Mouse (Mus musculus) adrenal gland, adult (tissue): ENCODE data around the gene Lsamp.

Experiments
- DNase-seq, 2 experiments: peaks; one replicate each; pipeline ENCODE4 v3.0.0; 2022 to 2023; ENCODE audit warnings: low spot score in 1 of 2; ENCODE audit not compliant: inconsistent age in 2 of 2

Gene Lsamp

DNA sequence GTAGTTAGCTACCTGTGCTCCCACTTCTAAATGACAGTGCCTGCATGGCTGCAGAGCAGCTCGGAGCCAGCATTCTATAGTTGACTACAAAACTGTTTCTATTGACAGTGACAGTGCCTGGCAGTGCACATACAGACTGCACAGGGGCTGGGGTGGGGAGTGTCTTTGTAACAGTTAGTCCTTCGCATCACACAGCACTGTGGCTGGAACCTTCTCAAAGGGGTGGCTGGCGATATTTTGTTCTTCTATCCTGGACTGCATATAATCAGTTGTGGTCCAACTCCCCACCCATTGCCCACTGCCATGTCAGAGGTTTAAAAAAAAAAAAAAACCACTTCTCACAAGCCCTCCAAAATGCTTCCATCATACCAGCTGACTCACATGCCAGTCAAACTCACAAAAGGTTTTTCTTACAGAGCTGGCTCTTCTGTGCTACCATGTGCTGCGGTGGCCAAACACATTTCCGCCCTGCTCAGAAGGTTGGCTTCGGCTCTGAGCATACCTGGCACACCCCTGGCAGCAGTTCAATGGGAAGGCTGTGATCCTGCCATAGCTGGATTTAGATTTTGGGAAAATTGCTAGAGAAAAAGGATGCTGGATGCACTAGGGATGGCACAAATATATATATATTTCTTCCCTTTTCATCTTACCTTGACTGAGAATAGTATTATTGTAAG, 1887.9 kb downstream of the Lsamp start:
- no peak for DNase-seq

DNA sequence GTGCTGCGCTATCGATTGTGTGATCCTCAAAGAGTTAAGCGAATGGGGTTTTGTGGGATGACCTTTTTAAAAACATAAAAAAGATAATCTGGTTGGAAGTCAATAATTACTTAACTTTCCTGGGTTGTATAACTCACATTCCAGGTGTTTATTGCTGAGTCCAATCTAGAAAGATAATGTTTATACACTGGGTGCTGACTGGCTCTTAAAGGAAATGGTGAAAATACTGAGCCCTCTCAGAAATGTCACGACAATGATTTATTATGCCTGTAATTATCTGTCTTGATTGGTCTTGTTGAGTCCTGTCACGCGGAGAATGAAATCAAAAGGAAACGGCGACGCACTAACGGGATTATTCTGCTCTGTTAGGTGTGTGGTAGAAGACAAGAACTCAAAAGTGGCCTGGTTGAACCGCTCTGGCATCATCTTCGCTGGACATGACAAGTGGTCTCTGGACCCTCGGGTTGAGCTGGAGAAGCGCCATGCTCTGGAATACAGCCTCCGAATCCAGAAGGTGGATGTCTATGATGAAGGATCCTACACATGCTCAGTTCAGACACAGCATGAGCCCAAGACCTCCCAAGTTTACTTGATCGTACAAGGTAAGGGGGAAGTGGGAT, 1904.5 kb downstream of the Lsamp start:
- no peak for DNase-seq

DNA sequence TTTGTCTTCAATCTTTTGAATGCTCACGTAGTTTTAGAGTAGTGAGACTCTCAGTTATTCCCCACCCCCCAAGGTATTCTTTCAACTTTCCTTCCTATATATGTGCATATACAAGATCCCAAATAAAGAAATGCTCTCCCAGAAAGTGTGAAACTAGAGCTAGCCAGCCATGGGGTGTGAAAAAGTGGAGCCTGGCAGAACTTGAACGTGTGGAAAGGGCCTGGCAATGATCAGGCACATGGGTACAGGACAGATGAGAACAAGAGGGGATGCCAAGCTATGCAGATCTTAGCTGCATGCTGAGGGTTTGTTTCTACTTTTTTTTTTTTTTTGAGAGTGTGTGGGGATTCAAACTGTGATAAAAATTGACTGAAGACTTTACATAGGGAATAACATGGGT, 1916.6 kb downstream of the Lsamp start:
- DNase-seq = no peak

DNA sequence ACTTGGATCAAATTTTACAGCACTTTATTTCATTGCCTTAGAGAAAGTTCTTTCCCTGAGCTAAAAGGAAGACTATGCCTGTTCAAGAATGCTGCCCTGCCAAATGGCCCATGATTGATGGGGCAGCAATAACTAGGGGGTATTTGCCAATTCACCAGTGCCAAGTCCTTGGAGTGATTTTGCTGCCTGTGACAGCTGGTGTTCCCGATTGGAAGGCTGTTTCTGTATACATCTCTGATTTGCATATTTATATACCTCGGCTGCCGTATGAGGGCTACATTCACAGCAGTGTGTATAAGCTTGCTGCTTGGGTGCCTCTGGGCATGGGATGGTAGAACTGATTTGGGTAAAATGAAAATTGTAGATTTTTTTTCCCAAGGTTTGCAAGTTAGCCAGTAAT, 1919.5 kb downstream of the Lsamp start:
- DNase-seq = no peak

DNA sequence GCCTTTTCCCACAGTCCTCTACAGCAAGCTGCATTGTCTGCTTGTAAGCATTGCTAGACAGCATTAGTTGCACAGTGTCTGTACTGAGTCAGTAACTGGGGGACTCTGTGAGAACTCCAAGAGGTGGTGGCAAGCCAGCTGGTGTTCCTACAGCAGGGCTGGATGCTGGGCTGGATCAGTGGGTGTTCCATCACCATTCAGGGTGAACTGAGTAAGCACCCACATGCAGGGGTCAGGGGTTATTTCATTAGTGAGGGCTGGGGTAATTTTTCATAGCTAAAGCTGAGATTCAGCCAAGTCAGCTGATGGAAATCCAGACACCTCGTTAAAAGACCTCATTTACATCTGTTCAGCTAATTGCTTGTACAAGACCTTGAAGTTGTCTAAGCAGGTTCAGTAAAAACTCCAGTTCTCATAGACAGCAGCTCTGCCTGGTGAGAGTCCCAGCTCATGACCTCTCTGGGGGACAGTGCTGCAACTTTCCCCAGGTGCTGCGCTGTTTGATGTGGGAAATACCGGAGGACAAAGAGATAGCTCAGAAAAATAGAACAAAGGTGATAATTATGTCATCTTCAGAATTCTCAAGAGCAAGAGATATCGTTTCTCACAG, 1928.5 kb downstream of the Lsamp start:
- no peak for DNase-seq

DNA sequence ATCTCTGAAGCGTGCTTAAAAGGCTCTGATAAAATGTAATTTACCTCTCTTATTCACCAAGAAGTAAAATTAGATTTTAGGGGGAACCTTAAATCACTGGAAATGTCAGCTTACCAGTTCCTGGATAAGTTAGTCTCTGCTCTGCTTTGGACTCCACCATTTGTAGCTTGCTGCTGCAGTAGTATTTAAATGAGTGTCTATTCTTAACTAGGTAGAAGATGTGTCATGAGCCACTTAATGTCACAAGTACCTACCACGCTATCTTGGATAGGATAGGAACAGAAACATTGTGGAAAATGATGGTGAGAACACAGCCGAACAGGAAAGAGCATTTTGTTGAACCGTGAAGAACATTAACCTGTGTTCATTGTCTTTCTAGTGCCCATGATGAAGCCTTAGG, 1929.2 kb downstream of the Lsamp start:
- no peak for DNase-seq

DNA sequence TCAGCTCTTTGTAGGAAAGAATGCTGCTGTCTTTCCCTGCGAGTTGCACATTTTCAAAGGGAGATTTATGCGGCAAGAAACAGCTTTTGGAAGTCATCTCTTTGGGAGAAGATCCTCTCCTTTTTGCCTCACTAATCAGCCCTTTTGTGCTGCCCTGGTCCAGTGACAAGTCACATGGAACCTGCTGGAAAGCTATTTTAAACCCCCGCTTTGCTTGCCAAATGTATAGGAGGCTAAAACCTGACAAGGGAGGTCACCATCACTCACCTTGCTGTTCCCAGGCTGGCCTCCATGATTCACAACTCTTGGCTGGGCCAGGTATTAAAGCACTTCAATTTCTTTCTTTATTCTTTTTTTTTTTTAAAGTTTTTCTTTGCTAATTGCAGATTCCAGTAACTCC, 1932.2 kb downstream of the Lsamp start:
- DNase-seq = no peak

DNA sequence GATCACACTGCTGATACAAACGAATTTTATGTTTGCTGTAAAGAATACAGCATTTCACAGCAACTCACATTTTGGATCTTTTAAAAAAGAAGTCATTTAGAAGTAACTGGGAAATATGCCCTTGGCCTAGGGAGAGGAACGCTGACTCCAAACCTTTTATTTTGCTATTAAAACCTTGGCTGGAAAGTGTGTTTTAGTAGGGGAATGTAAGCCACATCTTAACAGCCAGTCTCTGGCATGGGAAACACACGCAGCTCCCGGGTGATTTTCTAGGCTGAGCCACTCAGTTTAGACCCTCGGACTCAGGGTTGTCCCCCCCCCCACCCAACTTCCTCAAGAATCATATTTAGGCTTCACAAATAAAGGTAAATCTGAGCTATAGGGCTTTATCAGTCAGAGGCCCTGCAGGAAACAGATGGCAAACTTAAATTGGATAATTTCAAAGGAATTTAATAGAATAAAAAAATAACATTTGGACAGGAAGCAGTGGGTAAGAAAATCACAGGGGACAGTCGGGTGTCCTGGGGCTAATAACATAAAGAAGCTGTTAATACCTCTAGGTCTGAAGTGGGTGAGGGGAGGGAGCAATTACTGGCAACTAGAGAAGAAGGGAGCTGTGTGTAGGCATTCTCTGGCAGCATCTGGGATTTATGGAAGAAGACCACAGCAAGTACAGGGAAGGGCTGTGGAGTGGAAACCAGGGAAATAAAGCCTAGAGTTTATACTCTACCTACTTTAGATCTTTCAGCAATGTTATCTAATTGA, 1933.1 kb downstream of the Lsamp start:
- DNase-seq = no peak

DNA sequence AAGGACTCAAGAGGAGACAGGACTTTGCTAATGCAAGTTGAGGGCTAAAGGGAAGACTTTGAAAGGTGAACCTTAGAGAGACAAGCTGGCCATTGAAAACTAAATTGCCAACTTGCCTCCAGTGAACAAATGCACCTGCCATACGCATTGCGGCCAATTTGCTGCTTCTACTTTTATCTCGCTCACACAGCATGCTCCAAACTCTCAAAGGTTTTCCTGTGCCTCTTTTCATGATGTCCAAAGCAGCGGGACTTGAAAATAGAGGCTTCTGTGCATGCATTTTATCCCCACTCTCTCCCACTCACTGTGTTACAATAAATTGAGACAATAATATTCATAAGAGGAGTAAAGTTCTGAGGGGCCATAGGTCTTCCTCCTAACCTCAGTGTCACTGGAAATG, 1945.4 kb downstream of the Lsamp start:
- DNase-seq = no peak

DNA sequence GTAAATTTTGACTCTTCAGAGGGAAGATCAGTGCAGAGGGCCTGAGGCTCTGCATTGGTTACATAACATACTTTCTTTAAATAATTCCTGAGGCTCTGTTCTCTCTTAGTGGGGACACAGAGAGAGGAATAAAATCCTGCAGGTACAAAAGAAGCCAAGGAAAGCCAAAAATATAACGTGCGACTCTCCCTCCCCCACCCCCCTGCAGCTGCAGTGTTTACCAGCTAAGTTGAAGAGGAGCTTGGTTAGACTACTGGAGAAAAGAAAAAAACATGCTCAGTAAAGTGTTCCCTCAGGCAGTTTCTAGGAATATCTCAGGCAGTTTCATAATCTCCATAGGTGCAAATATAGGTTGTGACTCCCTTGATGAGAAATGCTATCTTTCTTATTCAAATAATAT, 1951.5 kb downstream of the Lsamp start:
- no peak for DNase-seq

DNA sequence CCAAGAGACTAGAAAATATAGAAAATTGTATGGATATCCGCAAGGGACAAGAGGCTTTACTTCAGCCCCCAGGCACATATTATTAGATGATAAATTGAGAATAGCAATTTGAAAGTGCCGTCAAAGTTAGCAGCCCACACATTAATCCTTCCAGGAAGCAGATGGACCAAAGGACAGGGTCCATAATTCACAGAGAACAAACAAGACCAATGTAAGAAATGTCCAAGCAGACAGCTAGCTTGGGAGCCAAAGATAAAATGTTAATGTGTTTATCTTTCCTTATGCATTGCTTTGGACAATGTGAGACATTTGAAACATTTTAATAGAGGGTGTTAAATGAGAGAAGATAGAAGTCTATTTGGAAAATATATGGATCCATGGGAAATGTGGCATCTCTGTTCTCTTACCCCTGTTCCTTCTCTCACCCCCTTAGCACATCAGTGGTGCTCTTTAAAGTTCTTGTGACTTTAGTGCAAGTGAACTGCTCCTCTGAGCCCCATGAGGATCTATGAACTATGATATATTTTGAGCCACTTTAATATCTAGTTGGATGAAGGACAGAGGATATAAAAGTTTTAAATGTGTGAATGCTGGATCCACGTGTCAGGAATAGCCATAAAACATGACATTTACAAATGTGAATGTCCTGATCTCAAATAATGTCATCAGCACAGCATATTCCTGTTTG, 1952.9 kb downstream of the Lsamp start:
- DNase-seq = no peak

DNA sequence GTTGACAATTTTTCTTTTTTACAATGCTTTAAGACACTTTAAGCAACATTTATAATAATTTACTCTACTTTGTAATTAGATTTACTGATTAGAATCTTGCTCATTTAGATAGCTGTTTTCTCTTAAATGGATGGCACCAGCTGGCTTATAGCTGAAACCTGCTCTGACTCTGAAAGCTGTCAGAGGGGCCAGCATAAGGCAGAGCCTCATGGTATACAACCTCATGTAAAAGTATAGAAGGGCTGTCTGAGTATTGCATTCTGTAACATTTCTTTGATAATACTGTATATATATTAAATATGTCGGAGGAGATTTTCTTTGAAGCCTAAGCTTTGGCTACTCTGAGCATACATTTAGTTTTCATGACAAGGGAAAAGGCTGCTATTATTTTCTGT, 1953.4 kb downstream of the Lsamp start:
- DNase-seq = no peak

DNA sequence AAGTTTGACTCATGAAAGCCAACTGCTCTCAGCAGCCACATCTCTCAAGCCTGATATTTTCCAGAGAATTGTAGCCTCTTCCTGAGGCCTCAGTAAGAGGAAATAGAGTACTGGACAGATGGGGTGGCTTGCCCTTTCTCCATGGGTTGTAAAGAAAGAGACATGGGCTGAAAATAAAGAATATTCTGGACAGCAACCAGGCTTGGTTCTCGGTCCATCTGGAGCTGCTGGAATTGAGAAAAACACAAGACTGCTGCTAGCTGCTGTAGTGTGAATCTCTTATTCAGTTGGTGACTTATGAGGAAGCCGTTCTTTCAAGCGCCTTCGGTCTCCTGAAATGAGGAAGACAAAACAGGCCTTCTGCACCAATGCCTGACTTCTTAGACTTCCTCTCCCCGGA, 1954.1 kb downstream of the Lsamp start:
- no peak for DNase-seq

DNA sequence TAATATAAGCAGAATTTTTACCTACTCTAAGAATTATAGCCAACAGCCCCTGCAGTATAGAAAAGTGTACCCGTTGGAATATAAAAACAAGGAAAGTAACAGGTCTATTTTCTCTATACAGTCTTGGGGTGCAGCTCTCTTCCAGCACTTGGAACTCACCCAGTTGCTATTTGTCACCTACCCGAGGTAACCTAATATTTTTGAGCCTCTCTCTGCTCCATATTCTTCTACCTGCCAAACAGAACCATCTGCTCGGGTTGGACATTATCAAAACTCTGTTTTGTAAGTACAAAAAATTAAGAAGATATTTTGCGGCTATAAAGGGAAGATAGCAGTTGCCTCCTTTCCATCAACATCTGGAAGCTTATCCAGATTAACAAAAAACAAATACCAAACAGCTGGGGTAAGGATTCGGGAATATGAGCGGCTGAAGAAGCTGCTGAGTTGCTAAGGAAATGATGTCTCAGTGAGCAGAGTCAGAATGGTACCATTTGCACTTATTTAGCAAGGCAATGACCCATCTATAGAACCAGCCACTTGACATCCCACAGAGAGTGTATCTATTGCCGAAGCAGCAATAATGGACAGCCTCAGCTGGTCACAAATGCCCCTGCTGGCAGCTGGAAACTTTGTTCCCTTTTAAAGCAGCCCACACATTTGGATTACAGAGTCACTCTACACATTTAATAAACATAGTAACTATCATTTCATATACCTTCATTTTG, 1957.6 kb downstream of the Lsamp start:
- no peak for DNase-seq

DNA sequence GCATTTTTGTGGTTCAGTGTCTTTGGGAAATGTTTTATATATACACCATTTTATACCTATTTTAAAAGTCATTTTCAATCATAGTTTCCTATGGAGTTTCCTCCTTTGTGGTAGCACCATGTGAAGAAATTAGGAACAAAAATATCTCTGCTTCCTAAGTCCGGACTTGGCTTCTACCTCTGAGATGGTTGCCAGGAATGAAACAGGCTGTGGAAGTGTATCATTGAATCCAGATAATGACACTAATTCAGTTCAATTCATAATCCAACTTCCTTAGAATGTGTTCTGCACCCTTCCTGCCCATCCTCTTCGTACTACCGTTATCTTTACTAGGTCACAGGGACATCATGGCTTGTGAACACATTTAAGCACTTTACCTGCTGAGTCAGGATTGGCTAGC, 1973.7 kb downstream of the Lsamp start:
- no peak for DNase-seq

DNA sequence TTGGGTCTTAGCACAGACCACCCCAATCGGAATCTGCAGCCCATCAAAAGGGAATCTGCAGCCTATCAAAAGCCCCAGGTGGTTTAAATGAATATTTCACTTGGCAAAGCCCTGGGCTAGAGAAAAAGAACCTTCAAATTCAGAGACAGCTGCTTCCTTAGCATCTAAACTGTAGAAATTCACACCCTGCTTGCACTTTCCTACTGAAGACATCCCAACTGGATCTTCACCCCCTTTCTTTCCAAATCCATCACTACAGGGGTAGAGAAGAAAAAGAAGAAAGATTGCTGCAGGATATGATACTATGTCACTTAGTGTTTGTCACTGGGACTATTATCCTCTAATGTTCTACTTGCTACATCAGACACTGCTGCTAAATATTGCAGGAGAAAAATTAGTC, 1981.5 kb downstream of the Lsamp start:
- DNase-seq = no peak

DNA sequence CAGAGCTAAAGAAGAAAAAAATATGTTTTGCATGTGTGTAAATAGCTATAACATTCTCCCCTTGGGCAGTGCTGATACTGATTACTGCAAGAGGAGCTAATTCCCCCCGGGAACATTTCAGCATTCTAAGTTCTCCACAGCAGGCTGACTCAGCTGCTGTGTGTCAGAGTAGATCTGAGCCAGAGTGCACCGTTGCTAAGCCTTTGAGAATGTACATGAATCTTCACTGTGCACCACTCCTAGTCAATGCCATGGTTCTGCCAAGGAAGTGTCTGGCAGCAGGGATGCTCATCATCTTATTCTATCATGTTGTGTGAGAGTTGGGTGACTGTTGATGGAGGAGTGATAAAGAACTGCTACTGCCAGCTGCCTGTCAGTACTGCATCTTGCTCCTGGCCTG, 1985.1 kb downstream of the Lsamp start:
- no peak for DNase-seq

DNA sequence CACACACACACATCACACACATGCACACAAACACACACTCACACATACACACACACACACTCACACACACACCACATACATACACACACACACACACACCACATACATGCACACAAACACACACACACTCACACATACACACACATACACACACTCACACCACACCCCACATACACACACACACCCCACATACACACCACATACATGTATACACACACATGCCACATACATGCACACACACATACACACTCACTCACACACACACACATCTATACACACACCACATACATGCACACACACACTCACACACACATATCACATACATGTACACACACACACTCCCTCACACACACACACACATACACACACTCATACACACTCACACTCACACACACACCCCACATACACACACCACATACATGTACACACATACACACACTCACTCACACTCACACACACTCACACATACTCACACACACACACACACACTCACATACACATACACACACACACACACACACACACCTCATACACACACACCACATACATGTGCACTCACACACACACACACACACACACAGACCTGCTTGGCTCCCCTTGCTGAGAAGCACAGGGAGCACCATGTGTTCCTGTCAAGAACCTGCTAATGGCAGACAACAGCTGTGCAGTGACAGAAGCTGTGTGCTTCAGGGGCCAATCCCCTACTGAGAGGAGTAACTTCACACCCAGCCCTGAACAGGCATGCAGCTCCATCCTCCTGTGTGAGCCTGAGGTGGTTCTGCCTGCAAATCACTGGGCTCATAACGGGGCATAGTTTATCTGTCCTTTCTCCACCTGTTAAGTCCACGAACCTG, 1990.9 kb downstream of the Lsamp start:
- no peak for DNase-seq

DNA sequence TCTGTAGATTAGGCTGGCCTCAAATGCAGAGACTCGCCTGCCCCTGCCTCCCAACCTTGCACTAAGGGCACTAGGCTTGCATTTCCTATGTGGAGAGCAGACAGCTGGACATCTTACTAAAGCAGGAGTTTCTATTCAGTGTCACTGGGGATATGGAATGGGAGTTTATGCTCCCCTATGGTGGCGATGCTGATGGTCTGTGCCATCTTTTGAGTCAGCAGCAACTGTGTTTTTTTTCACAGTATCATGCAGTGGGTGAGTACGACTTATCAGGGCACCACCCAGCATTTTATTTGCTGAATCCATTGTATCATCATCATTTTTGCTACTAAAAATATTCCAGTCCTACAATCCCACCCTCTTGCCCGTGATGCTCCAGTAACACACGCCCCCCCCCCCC, 1992.7 kb downstream of the Lsamp start:
- no peak for DNase-seq

DNA sequence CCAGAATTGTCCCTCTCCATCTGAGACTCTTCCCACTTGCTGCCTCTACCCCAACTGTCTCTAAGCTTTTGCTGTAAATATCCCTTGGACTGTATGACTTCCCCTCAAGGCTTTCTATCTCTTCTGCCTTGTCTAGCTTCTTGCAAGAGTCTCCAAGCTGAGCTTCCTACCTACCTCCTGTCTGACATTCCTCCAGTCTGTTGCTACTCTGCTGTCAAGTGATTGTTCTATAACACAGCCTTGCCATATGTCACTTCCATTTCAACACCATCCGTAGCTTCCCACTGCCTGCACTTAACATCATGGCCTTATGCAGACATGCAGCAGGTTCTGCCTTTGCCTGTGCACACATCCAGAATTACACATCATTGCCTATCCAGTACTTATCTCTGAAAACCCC, 2012.8 kb downstream of the Lsamp start:
- no peak for DNase-seq
